Mouse (Mus musculus) retina, postnatal 1 day (tissue): ENCODE data around the gene Iffo1.

Experiments used
- DNase-seq: peaks from one replicate; pipeline ENCODE4 v3.0.0-alpha.2; 2012

The Iffo1 gene

DNA sequence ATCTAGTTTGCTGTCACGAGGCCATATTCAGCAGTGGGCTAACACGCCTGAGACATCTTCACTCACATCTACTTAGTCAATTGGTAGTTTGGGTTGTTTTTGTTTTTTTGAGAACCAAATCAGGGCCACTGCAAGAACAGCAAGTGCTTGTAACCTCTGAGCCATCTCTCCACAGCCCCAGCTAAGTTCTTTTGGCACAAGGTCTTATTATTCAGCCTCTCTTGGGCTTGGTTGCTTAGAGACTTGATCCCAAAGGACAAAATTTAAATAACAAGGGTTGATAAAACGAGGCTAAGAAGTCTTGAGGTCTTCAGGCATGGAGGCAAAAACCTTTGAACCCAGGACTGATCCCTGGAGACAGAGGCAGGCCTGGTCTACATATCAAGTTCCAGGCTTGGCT is 51.3 kb downstream of the Iffo1 start:
- DNase-seq: no peak

DNA sequence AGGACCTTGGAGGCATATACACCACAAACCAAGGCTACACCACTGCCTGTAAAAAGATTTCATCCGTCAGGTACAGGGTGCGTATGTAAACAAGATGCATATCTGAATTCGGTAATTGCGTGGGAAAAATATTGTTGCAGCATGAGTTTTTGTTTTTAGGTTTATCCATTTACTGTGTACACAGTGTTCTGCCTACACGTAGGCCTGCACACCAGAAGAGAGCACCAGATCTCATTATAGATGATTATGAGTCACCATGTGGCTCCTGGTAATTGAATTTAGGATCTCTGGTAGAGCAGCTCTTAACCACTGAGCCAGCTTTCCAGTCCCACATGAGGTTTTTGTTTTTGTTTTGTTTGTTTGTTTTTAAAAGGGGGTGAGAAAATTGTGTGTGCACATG is 52.1 kb downstream of the Iffo1 start:
- no peak for DNase-seq

GRCm38 (mm10) chr6:125210436-125210835 is 65.4 kb downstream of the Iffo1 start:
- no peak for DNase-seq
